In the genomic region with DNA sequence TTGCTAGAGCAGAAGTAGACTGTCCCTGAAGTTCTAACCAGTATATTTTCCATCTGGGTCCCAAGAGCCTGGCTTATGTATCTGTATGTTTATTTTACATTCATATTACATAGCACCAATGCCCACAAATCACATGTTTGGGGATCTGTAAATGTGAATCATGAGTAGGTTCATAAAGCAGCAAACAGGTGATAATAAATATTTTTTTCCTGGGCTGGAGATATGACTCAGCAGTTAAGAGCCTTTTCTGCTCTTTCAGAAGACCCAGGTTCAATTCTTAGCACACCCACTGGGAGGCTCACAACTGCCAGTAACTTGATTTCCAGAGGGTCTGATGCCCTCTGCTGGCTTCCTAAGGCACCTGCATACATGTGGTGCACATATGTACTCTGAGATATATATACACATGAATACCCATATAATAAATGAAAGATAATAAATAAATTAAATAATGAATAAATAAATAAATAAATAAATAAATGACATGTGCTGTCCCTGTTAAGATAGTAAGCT, we compare ENCODE assay signal across 24 mouse cellular contexts. TPM values are rescaled to one million over a fixed set of nuclear protein-coding genes. Genes with fewer than 3 reads are reported as not detected.
DNase-seq lines count a peak whose midpoint lies in the region; ATAC-seq and TF ChIP-seq lines count a peak whose summit lies in the region.
"Had no signal": no experiment of that assay in that cellular context is flagged by ENCODE, and none has a peak within 500 bp of the region (broad histone marks: within the 10 kb centered on the region; RNA-seq: fewer than 3 reads in every experiment).

No protein-coding gene starts in this region.

- H3K9me3 ChIP-seq in midbrain, postnatal 0 days (ENCODE audit: low read length) = no peaks in the 10 kb centered on the region
- no peaks in the 10 kb centered on the region for H3K9me3 ChIP-seq in midbrain, embryonic 15.5 days
- H3K9me3 ChIP-seq: hindbrain, embryonic 15.5 days; stomach, embryonic 15.5 days had no signal

- H3K4me2 ChIP-seq in midbrain, postnatal 0 days (ENCODE audit: low read depth, low read length, poor library complexity, severe bottlenecking) = no peak overlapping the region
- H3K4me2 ChIP-seq in midbrain, embryonic 15.5 days = no peak overlapping the region
- H3K4me2 ChIP-seq: heart, embryonic 11.5 days; hindbrain, embryonic 15.5 days; midbrain, embryonic 12.5 days; neural tube, embryonic 13.5 days; stomach, embryonic 15.5 days had no signal

- ATAC-seq in midbrain, postnatal 0 days (ENCODE audit: low FRiP score) = no peak
- ATAC-seq in midbrain, embryonic 15.5 days (replicated peaks) = no peak

- intact Hi-C loops in heart, adult 2 months (cut with DNase I) = no loop called here
- intact Hi-C loops in heart, postnatal 25 days (cut with DNase I) = no loop called here

- TF ChIP-seq EP300 in heart, adult 2 months (IDR thresholded peaks at IDR 0.05; ENCODE audit: insufficient read depth, low read depth, low read length) = no peak

- 0 out of 2 replicates have a peak, but pooled peaks have one; percentile 15 for TF ChIP-seq CTCF in heart, adult 2 months (IDR thresholded peaks at IDR 0.05)
- TF ChIP-seq CTCF in midbrain, postnatal 0 days (IDR thresholded peaks at IDR 0.05) = peak; percentile 30; the same call in 1 of the 2 replicates

- no peak overlapping the region for H3K4me3 ChIP-seq in heart, adult 2 months
- no peak overlapping the region for H3K4me3 ChIP-seq in midbrain, postnatal 0 days (ENCODE audit: low read depth, low read length)
- H3K4me3 ChIP-seq in midbrain, embryonic 15.5 days = no peak overlapping the region
- H3K4me3 ChIP-seq: hindbrain, embryonic 15.5 days; midbrain, embryonic 12.5 days; neural tube, embryonic 13.5 days; stomach, embryonic 15.5 days had no signal

- peaks cover 1% of the 10 kb centered on the region; the same call in 1 of the 2 replicates for H3K4me1 ChIP-seq in heart, adult 2 months (ENCODE audit: control insufficient read depth, insufficient read depth, low read length)
- H3K4me1 ChIP-seq in midbrain, postnatal 0 days (ENCODE audit: insufficient read depth, low read length) = no peaks in the 10 kb centered on the region
- H3K4me1 ChIP-seq in midbrain, embryonic 15.5 days = no peaks in the 10 kb centered on the region
- H3K4me1 ChIP-seq: hindbrain, embryonic 15.5 days; midbrain, embryonic 12.5 days; neural tube, embryonic 13.5 days; stomach, embryonic 15.5 days had no signal

- no peak overlapping the region for H3K27ac ChIP-seq in heart, adult 2 months
- no peak overlapping the region for H3K27ac ChIP-seq in midbrain, postnatal 0 days (ENCODE audit: low read depth, low read length)
- H3K27ac ChIP-seq in midbrain, embryonic 15.5 days = no peak overlapping the region
- H3K27ac ChIP-seq: hindbrain, embryonic 15.5 days; kidney, postnatal 0 days; midbrain, embryonic 12.5 days; neural tube, embryonic 13.5 days; stomach, embryonic 15.5 days had no signal

- H3K36me3 ChIP-seq in heart, adult 2 months (ENCODE audit: control insufficient read depth, insufficient read depth, low read length) = no peaks in the 10 kb centered on the region; the same call in 1 of the 2 replicates
- H3K36me3 ChIP-seq in midbrain, postnatal 0 days (ENCODE audit: insufficient read depth, low read length) = no peaks in the 10 kb centered on the region
- H3K36me3 ChIP-seq in midbrain, embryonic 15.5 days (replicated peaks) = no peaks in the 10 kb centered on the region
- H3K36me3 ChIP-seq: hindbrain, embryonic 15.5 days; midbrain, embryonic 12.5 days; neural tube, embryonic 13.5 days; stomach, embryonic 15.5 days had no signal

- no peaks in the 10 kb centered on the region for H3K27me3 ChIP-seq in heart, adult 2 months (ENCODE audit: control insufficient read depth, insufficient read depth, low read length)
- no peaks in the 10 kb centered on the region for H3K27me3 ChIP-seq in midbrain, postnatal 0 days (ENCODE audit: insufficient read depth, low read length)
- no peaks in the 10 kb centered on the region for H3K27me3 ChIP-seq in midbrain, embryonic 15.5 days (replicated peaks)
- H3K27me3 ChIP-seq: hindbrain, embryonic 15.5 days; midbrain, embryonic 12.5 days; neural tube, embryonic 13.5 days; stomach, embryonic 15.5 days had no signal

- no peaks in the 10 kb centered on the region for H3K79me2 ChIP-seq in heart, adult 2 months (replicated peaks; ENCODE audit: control insufficient read depth, insufficient read depth, low read length)

- TF ChIP-seq POLR2A in heart, adult 2 months (IDR thresholded peaks at IDR 0.05; ENCODE audit: insufficient read depth, low read depth, low read length) = no peak

- H3K9ac ChIP-seq in heart, adult 2 months (ENCODE audit: low read depth, low read length) = no peak overlapping the region
- H3K9ac ChIP-seq in midbrain, postnatal 0 days (replicated peaks; ENCODE audit: low read length, poor library complexity, severe bottlenecking) = no peak overlapping the region
- no peak overlapping the region for H3K9ac ChIP-seq in midbrain, embryonic 15.5 days
- H3K9ac ChIP-seq: hindbrain, embryonic 15.5 days; midbrain, embryonic 12.5 days; neural tube, embryonic 13.5 days; stomach, embryonic 15.5 days had no signal

- DNase-seq in heart, adult 2 months = no peak
- DNase-seq in heart, postnatal 25 days (ENCODE audit: low spot score) = no peak
- DNase-seq in midbrain, postnatal 0 days (ENCODE audit: low spot score) = no peak
- peak; percentile 70 for DNase-seq in ZHBTc4 (ENCODE audit: low read depth, low spot score)
- DNase-seq in kidney, adult 18-20 months = no peak
- DNase-seq in ovary, postnatal 36 days (ENCODE audit: low spot score) = no peak
- DNase-seq: adrenal gland, postnatal 10 days; B cell, adult 2 months; cerebellum, adult 11-12 months; cerebellum, postnatal 25 days; embryo, embryonic 11 days; heart, postnatal 10 days; kidney, adult 11 months; left cerebral cortex, postnatal 4 days; liver; lung, postnatal 36 days; right cerebral cortex, postnatal 14 days had no signal

RNA-seq across cellular contexts. Expression of gene Gng2, which starts 27.4 kb away (rescaled TPM):
- 10 to 100 TPM; 13.0 to 14.9 TPM for total RNA-seq in heart, adult 2 months (2021)
- polyA plus RNA-seq in heart, adult 2 months (2012; rRNA removed) = 11.7 and 19.0 TPM in 2 replicates
- 10 to 100 TPM; 15.8 to 16.7 TPM for total RNA-seq in heart, postnatal 25 days (2021)
- 419 and 439 TPM in 2 replicates for total RNA-seq in midbrain, postnatal 0 days (2014; rRNA removed)
- 344 and 374 TPM in 2 replicates for polyA plus RNA-seq in midbrain, postnatal 0 days (2015; fragmentation: Nextera tagmentation; extraction: Ambion mirVana)
- polyA plus RNA-seq in midbrain, embryonic 15.5 days (2015; fragmentation: Nextera tagmentation; extraction: Ambion mirVana) = 452 and 467 TPM in 2 replicates

Comparison
In these comparisons a context has a peak if more than half of its experiments do, and no peak if none do; other contexts are left out.
1. RNA of gene Gng2, which starts 27.4 kb away (total RNA-seq): 419 to 439 TPM in midbrain, postnatal 0 days; 15.8 to 16.7 TPM in heart, postnatal 25 days and 13.0 to 14.9 TPM in heart, adult 2 months; every median in the first group is over 10 times any median in the second.